Mouse (Mus musculus) lung, adult 2 months (tissue): ENCODE results near the gene Srrm4.

Experiments
- CTCF ChIP-seq: fragments of 200-500 bp; IDR thresholded peaks from 2 replicates; pipeline ENCODE4 v1.5.1; 2011; ENCODE audit warnings: mild to moderate bottlenecking, low read length, control low read depth; ENCODE audit not compliant: insufficient read depth
- POLR2A ChIP-seq: fragments of 200-500 bp; IDR thresholded peaks from 2 replicates; pipeline ENCODE4 v1.6.1; 2011; ENCODE audit warnings: low read depth, mild to moderate bottlenecking, control low read depth, low read length, borderline replicate concordance; ENCODE audit errors: extremely low read depth

GRCm38 (mm10) chr5:116542317-116542716 is 49.3 kb downstream of the Srrm4 start:
- TF ChIP-seq CTCF (no peak), POLR2A (no peak)
